Mouse (Mus musculus): ENCODE results near the gene Myo3a. TPM values are rescaled to one million over a fixed set of nuclear protein-coding genes. Genes with fewer than 3 reads are reported as not detected.

Myo3a gene
- total and polyA plus RNA-seq, 3 experiments, result not detected

DNA sequence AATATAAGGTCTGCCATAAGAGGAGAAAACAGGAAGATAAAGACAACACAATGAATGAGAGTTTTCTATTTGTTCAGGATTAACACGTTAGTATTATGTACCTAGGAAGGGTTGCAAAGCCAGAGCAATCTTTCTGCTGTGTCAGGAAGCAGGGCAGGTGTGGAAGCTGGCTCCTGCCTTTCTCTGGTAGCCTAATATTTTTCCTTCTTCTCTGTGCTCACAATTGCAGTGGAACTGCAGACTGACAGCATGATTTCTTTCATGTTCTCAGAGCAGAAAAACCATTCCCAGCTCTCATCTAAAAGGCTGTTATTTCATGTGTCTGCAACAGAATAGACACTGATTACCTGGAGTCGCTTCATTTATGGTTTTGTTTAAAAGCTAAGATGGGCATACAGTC, 23.7 kb downstream of the Myo3a start:
- no peak overlapping the region for H3K4me3 ChIP-seq (replicated peaks in 1 of 3; ENCODE audit: low read depth in 2 of 3, low read length in 2 of 3, poor library complexity in 1 of 3)
- no peak for TF ChIP-seq ZC3H11A (IDR thresholded peaks at IDR 0.05; ENCODE audit: low read depth, low read length)
- TF ChIP-seq TCF12 (IDR thresholded peaks at IDR 0.05; ENCODE audit: low read depth, low read length), result no peak
- TF ChIP-seq E2F4 (IDR thresholded peaks at IDR 0.05; ENCODE audit: insufficient replicate concordance, low read depth, low read length), result no peak
- no peak for TF ChIP-seq MEF2A (IDR thresholded peaks at IDR 0.05; ENCODE audit: borderline replicate concordance, low read depth, low read length)
- no peak for TF ChIP-seq JUND (conservative IDR thresholded peaks at IDR 0.05; ENCODE audit: low read depth, low read length)
- no peak for TF ChIP-seq POLR2A (IDR thresholded peaks at IDR 0.05; ENCODE audit: low read depth, low read length)
- no peak for DNase-seq (ENCODE audit: extremely low read depth)
- H3K27ac ChIP-seq (ENCODE audit: insufficient read depth, low read depth), result no peak overlapping the region
- no peak overlapping the region for H3K9ac ChIP-seq (ENCODE audit: insufficient read depth, low read depth)
- H3K79me2 ChIP-seq (replicated peaks; ENCODE audit: control insufficient read depth, extremely low read depth, insufficient read depth, poor library complexity, severe bottlenecking), result no peaks in the 10 kb centered on the region
- no peaks in the 10 kb centered on the region for H3K36me3 ChIP-seq (replicated peaks in 1 of 2; ENCODE audit: control insufficient read depth in 1 of 2, insufficient read depth in 1 of 2, low read length in 1 of 2)
- H3K27me3 ChIP-seq (replicated peaks), result no peaks in the 10 kb centered on the region
- H3K4me1 ChIP-seq (ENCODE audit: control insufficient read depth in 1 of 2, insufficient read depth in 2 of 2), result no peaks in the 10 kb centered on the region
- H3K4me2 ChIP-seq (ENCODE audit: insufficient read depth, low read depth, poor library complexity, severe bottlenecking), result no peak overlapping the region
- no peaks in the 10 kb centered on the region for H3K9me3 ChIP-seq (replicated peaks; ENCODE audit: low read length)
- in situ Hi-C loops (cut with MboI; ENCODE audit: low pct_ligation_motif_present, low pct_unique_long_range_greater_than_20kb, low sequenced_read_pairs) (no loop called here), dilution Hi-C loops (cut with MboI; ENCODE audit: extremely low pct_ligation_motif_present, extremely low pct_unique_long_range_greater_than_20kb, low sequenced_read_pairs) (no loop called here)

DNA sequence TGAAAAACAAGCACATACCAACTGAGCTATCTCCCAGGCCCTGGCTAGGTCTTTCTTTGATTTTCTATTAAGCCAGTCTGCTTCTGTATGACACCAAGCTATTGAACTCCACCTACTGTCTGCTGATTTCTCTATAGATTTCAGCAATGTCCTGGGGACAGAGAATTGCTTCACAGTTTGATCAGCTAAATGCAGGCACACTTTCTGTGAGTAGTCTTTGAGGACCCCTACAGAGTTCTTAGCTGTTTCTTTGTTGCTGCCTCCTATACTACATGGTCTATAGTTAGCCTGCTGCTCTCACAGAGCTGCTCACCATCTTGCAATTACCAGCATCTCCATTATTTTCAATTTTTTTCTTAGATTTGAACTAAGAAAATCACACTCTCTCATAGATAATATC, 28.3 kb downstream of the Myo3a start:
- in situ Hi-C loops (cut with MboI; ENCODE audit: low pct_ligation_motif_present, low pct_unique_long_range_greater_than_20kb, low sequenced_read_pairs) (no loop called here), dilution Hi-C loops (cut with MboI; ENCODE audit: extremely low pct_ligation_motif_present, extremely low pct_unique_long_range_greater_than_20kb, low sequenced_read_pairs) (no loop called here)
- no peak for DNase-seq (ENCODE audit: extremely low read depth)
- Histone ChIP-seq H3K9me3 (replicated peaks; ENCODE audit: low read length) (no peaks in the 10 kb centered on the region), H3K4me2 (ENCODE audit: insufficient read depth, low read depth, poor library complexity, severe bottlenecking) (no peak overlapping the region), H3K4me3 (replicated peaks in 1 of 3; ENCODE audit: low read depth in 2 of 3, low read length in 2 of 3, poor library complexity in 1 of 3) (no peak overlapping the region), H3K27me3 (replicated peaks) (no peaks in the 10 kb centered on the region), H3K79me2 (replicated peaks; ENCODE audit: control insufficient read depth, extremely low read depth, insufficient read depth, poor library complexity, severe bottlenecking) (no peaks in the 10 kb centered on the region), H3K9ac (ENCODE audit: insufficient read depth, low read depth) (no peak overlapping the region), H3K27ac (ENCODE audit: insufficient read depth, low read depth) (no peak overlapping the region), H3K4me1 (ENCODE audit: control insufficient read depth in 1 of 2, insufficient read depth in 2 of 2) (peaks cover 0 to 3% of the 10 kb centered on the region in 2 experiments; a peak in 1 of 4 replicates), H3K36me3 (replicated peaks in 1 of 2; ENCODE audit: control insufficient read depth in 1 of 2, insufficient read depth in 1 of 2, low read length in 1 of 2) (no peaks in the 10 kb centered on the region)
- no peak for TF ChIP-seq NELFE (IDR thresholded peaks at IDR 0.05; ENCODE audit: low read depth, low read length)
- no peak for TF ChIP-seq MAX (IDR thresholded peaks at IDR 0.05; ENCODE audit: low read length)
- TF ChIP-seq TCF12 (IDR thresholded peaks at IDR 0.05; ENCODE audit: low read depth, low read length), result no peak

DNA sequence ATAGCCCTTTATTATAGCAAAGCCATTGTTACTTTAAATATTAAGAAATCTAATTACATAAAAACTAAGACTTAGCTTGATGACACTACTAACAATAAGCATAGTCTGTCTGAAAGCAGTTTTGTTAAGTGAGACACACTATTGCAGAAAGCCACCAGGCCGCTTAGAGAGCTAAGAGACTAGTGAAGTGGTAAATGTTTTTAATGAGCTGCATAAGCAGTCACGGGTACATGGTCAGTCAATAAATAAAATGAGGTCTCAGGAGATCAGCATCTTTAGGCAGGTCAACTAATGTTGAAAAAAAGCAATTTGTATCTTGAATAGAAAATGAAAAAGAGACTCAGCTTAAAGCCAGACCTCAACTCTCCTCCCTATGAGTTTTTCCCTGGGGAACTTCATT, 44.3 kb downstream of the Myo3a start:
- Histone ChIP-seq H3K27me3 (replicated peaks) (no peaks in the 10 kb centered on the region), H3K4me2 (ENCODE audit: insufficient read depth, low read depth, poor library complexity, severe bottlenecking) (no peak overlapping the region), H3K27ac (ENCODE audit: insufficient read depth, low read depth) (no peak overlapping the region), H3K4me1 (ENCODE audit: control insufficient read depth in 1 of 2, insufficient read depth in 2 of 2) (peaks cover 0 to 4% of the 10 kb centered on the region in 2 experiments; a peak in 1 of 4 replicates), H3K9me3 (replicated peaks; ENCODE audit: low read length) (no peaks in the 10 kb centered on the region), H3K36me3 (replicated peaks in 1 of 2; ENCODE audit: control insufficient read depth in 1 of 2, insufficient read depth in 1 of 2, low read length in 1 of 2) (no peaks in the 10 kb centered on the region), H3K4me3 (replicated peaks in 1 of 3; ENCODE audit: low read depth in 2 of 3, low read length in 2 of 3, poor library complexity in 1 of 3) (no peak overlapping the region), H3K79me2 (replicated peaks; ENCODE audit: control insufficient read depth, extremely low read depth, insufficient read depth, poor library complexity, severe bottlenecking) (no peaks in the 10 kb centered on the region), H3K9ac (ENCODE audit: insufficient read depth, low read depth) (no peak overlapping the region)
- in situ Hi-C loops (cut with MboI; ENCODE audit: low pct_ligation_motif_present, low pct_unique_long_range_greater_than_20kb, low sequenced_read_pairs) (no loop called here), dilution Hi-C loops (cut with MboI; ENCODE audit: extremely low pct_ligation_motif_present, extremely low pct_unique_long_range_greater_than_20kb, low sequenced_read_pairs) (no loop called here)
- TF ChIP-seq JUN (IDR thresholded peaks at IDR 0.05; ENCODE audit: insufficient read depth, low read depth, low read length), result no peak
- TF ChIP-seq TBP (conservative IDR thresholded peaks at IDR 0.05; ENCODE audit: low read depth, low read length), result no peak
- no peak for TF ChIP-seq MAFK (IDR thresholded peaks at IDR 0.05; ENCODE audit: insufficient replicate concordance, low read length)
- TF ChIP-seq USF1 (IDR thresholded peaks at IDR 0.05; ENCODE audit: low read depth, low read length), result no peak
- no peak for TF ChIP-seq MEF2A (IDR thresholded peaks at IDR 0.05; ENCODE audit: borderline replicate concordance, low read depth, low read length)
- TF ChIP-seq ZKSCAN1 (IDR thresholded peaks at IDR 0.05; ENCODE audit: borderline replicate concordance, low read depth, low read length), result no peak
- TF ChIP-seq MXI1 (IDR thresholded peaks at IDR 0.05; ENCODE audit: low read depth, low read length), result no peak
- TF ChIP-seq POLR2A (IDR thresholded peaks at IDR 0.05; ENCODE audit: low read depth, low read length), result no peak
- no peak for TF ChIP-seq PAX5 (IDR thresholded peaks at IDR 0.05; ENCODE audit: low read length)
- TF ChIP-seq MYC (IDR thresholded peaks at IDR 0.05; ENCODE audit: low read depth, low read length), result no peak
- no peak for TF ChIP-seq JUND (conservative IDR thresholded peaks at IDR 0.05; ENCODE audit: low read depth, low read length)
- no peak for TF ChIP-seq SIN3A (IDR thresholded peaks at IDR 0.05; ENCODE audit: low read length)
- TF ChIP-seq ZC3H11A (IDR thresholded peaks at IDR 0.05; ENCODE audit: low read depth, low read length), result no peak
- TF ChIP-seq EP300 (IDR thresholded peaks at IDR 0.05; ENCODE audit: low read length), result no peak
- TF ChIP-seq RAD21 (IDR thresholded peaks at IDR 0.05; ENCODE audit: low read depth, low read length), result no peak
- TF ChIP-seq IRF4 (IDR thresholded peaks at IDR 0.05; ENCODE audit: low read depth, low read length), result no peak
- no peak for TF ChIP-seq KAT2A (IDR thresholded peaks at IDR 0.05; ENCODE audit: insufficient replicate concordance, low read length)
- no peak for TF ChIP-seq ELF1 (IDR thresholded peaks at IDR 0.05; ENCODE audit: low read depth, low read length)
- TF ChIP-seq UBTF (IDR thresholded peaks at IDR 0.05; ENCODE audit: low read depth, low read length), result no peak
- TF ChIP-seq HCFC1 (IDR thresholded peaks at IDR 0.05; ENCODE audit: low read depth, low read length), result no peak
- no peak for DNase-seq (ENCODE audit: extremely low read depth)
